Mouse (Mus musculus) embryonic facial prominence, embryonic 14.5 days (tissue): ENCODE measurements around the gene Spin1. TPM values are rescaled to one million over a fixed set of nuclear protein-coding genes. Genes with fewer than 3 reads are reported as not detected.

Source experiments
- ATAC-seq: fragments of 200-750 bp; cut with Nextera tagmentation; 2 replicates; pipeline ENCODE4 v1.8.0; 2017; ENCODE audit warnings: low read depth, moderate number of reproducible peaks, moderate TSS enrichment
- DNase-seq: peaks from one replicate; pipeline ENCODE4 v3.0.0-alpha.2; 2015; ENCODE audit warnings: low spot score
- H3K27ac ChIP-seq: fragments of 300-500 bp; sonication (generic); replicated peaks from 2 replicates; pipeline ENCODE4 v1.5.1; 2014; ENCODE audit warnings: low read depth, mild to moderate bottlenecking, low read length, moderate library complexity
- H3K27me3 ChIP-seq: fragments of 300-500 bp; sonication (generic); replicated peaks from 2 replicates; pipeline ENCODE4 v1.6.1; 2014; ENCODE audit warnings: low read length; ENCODE audit not compliant: control insufficient read depth, insufficient read depth
- H3K36me3 ChIP-seq: fragments of 300-500 bp; sonication (generic); 2 replicates; pipeline ENCODE4 v1.6.1; 2014; ENCODE audit warnings: low read length, mixed read lengths; ENCODE audit not compliant: control insufficient read depth, insufficient read depth
- H3K4me1 ChIP-seq: fragments of 300-500 bp; sonication (generic); 2 replicates; pipeline ENCODE4 v1.6.1; 2014; ENCODE audit warnings: antibody characterized with exemption, low read length; ENCODE audit not compliant: control insufficient read depth, insufficient read depth
- H3K4me2 ChIP-seq: fragments of 300-500 bp; sonication (generic); 2 replicates; pipeline ENCODE4 v1.6.1; 2014; ENCODE audit warnings: low read depth, mild to moderate bottlenecking, low read length, moderate library complexity, mixed read lengths
- H3K4me3 ChIP-seq: fragments of 300-500 bp; sonication (generic); 2 replicates; pipeline ENCODE4 v1.5.1; 2014; ENCODE audit warnings: low read depth, mild to moderate bottlenecking, low read length
- H3K9ac ChIP-seq: fragments of 300-500 bp; sonication (generic); 2 replicates; pipeline ENCODE4 v1.6.1; 2014; ENCODE audit warnings: low read depth, mild to moderate bottlenecking, low read length, moderate library complexity, mixed read lengths
- H3K9me3 ChIP-seq: fragments of 300-500 bp; sonication (generic); 2 replicates; pipeline ENCODE4 v1.6.1; 2016; ENCODE audit warnings: low read length; ENCODE audit not compliant: control insufficient read depth
- WGBS: fragments of 180-500 bp; shearing (Covaris S2); extraction: QIAGEN DNeasy Blood & Tissue Kit; methylation state at CpG from one replicate; pipeline ENCODE4 v1.1.7; 2014; 5-methylcytosine and 5-hydroxymethylcytosine counted together
- polyA plus RNA-seq: library from polyadenylated mRNA; unstranded; fragments of >200 nt; fragmentation: Nextera tagmentation; extraction: Ambion mirVana; gene quantifications from 2 replicates; pipeline ENCODE4 v1.2.1, GENCODE M21; 2014

The Spin1 gene
- polyA plus RNA-seq = 95.6 and 99.9 TPM in 2 replicates

DNA sequence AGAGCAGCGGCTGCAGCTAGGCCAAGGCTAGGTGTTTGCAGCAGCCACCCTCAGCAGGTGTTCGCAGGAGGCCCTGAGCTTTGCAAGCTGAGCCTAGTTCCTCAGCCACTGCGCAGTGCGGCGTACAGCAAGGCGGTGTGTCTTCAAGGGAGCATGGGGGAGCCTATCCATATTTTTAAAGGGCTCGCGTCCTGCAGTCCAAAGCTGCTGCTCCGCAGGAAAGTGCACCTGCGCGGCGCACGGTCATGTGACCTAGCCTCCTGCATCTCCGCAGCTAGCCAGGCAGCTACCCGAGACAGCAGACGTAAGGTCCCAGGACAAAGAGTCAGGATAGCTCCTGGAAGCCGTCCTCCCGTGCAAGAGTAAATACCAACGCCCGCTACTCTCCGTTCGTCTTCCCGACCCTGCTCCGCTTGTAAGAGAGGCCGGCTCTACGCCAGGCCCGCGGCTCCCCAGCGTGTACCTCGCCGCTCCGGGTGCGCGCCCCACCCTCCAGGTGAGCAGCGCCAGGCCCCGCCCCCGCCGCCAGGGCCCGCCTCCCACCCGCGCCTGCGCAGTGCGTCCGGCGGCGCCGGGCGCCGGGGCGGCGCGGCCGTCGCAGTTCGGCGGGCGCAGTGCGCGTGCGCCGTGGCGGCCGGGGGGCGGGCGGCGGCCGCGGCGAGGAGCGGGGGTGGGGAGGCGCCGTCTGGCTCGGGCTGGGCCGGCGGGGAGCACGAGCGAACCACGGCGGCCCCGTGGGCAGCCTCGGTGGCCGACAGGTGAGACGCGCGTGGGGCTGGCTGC, at the start of gene Spin1:
Gene Spin1, plus strand, starts transcription at position 648 of the 783 bp plus-strand sequence.
- H3K27ac ChIP-seq = peak within 1 kb of the TSS; percentile 97
- H3K9ac ChIP-seq = peak within 1 kb of the TSS; percentile 99
- no peaks in the 10 kb centered on the region; the same call in 1 of the 2 replicates for H3K36me3 ChIP-seq
- peaks cover 12% of the 10 kb centered on the region; the same call in 1 of the 2 replicates for H3K9me3 ChIP-seq
- peak; percentile 84 for ATAC-seq
- WGBS = 0% methylated on average over 26 of the region's 85 CpGs
- peak within 1 kb of the TSS; percentile 87 for H3K4me3 ChIP-seq
- H3K4me2 ChIP-seq = peak within 1 kb of the TSS; percentile 96
- peak; percentile 79 for DNase-seq
- H3K27me3 ChIP-seq = no peaks in the 10 kb centered on the region
- peaks cover 14% of the 10 kb centered on the region; the same call in 1 of the 2 replicates for H3K4me1 ChIP-seq

DNA sequence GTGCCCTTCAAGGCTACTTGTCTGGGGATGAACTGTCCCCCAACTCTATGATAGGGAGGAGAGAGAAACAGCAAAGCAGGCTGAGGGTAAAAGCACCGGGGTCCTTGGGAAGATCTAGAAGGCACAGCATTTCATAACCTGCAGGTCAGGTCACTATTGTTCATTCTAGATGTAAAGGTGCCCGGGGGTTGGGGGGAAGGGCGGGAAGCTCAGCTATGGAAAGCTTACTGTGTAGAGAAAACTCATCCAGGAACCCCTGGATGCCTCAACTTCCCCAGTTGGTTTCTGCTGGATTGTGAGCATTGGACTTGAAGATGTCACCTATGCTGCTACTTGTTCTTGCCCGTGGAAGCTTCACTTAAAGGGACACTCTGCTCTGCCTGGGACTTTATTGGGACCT, 49.7 kb upstream of the Spin1 start:
- Histone ChIP-seq H3K9me3 (no peaks in the 10 kb centered on the region), H3K4me1 (no peaks in the 10 kb centered on the region), H3K27me3 (no peaks in the 10 kb centered on the region), H3K4me3 (no peak overlapping the region), H3K9ac (no peak overlapping the region), H3K36me3 (no peaks in the 10 kb centered on the region), H3K4me2 (no peak overlapping the region), H3K27ac (no peak overlapping the region)
- ATAC-seq (no peak), DNase-seq (no peak)
- WGBS = 72% methylated on average over 4 of the region's 4 CpGs

- H3K9ac ChIP-seq = no peak overlapping the region
- H3K4me3 ChIP-seq = no peak overlapping the region
- H3K36me3 ChIP-seq = no peaks in the 10 kb centered on the region
- ATAC-seq (no peak), DNase-seq (no peak)
- 54% methylated on average over 3 of the region's 3 CpGs for WGBS
- no peaks in the 10 kb centered on the region for H3K27me3 ChIP-seq
- H3K4me1 ChIP-seq = no peaks in the 10 kb centered on the region
- H3K4me2 ChIP-seq = no peak overlapping the region
- H3K9me3 ChIP-seq = no peaks in the 10 kb centered on the region
- H3K27ac ChIP-seq = no peak overlapping the region
Measured at GRCm38 (mm10) chr13:51052408-51052807, 48.3 kb upstream of the Spin1 start.

DNA sequence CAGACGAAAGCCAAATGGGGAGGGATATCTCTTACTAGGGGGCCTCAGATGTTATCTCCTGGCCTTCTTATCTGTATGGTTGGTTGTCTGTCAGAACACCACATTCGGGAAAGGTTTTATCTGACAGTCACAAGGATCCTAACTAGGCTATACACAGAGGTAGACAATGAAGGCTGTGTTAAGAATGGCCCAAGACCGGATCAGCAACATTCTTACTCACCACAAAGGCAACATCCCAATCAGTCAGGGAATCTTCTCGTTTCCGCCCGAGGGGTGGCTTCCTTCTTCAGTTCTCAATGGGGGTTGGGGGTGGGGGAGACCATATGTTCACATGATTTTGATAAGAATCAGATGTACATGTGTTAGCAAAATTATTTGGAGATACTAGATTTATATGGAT, 37.7 kb upstream of the Spin1 start:
- Histone ChIP-seq H3K4me2 (no peak overlapping the region), H3K9me3 (no peaks in the 10 kb centered on the region), H3K36me3 (no peaks in the 10 kb centered on the region), H3K4me1 (0 out of 2 replicates have a peak, but pooled peaks cover 5% of the 10 kb centered on the region), H3K27ac (no peak overlapping the region), H3K4me3 (no peak overlapping the region), H3K27me3 (no peaks in the 10 kb centered on the region), H3K9ac (no peak overlapping the region)
- 50% methylated on average over 6 of the region's 6 CpGs for WGBS
- ATAC-seq = 0 out of 2 replicates have a peak, but pooled peaks have one; percentile 55
- peak; percentile 65 for DNase-seq

DNA sequence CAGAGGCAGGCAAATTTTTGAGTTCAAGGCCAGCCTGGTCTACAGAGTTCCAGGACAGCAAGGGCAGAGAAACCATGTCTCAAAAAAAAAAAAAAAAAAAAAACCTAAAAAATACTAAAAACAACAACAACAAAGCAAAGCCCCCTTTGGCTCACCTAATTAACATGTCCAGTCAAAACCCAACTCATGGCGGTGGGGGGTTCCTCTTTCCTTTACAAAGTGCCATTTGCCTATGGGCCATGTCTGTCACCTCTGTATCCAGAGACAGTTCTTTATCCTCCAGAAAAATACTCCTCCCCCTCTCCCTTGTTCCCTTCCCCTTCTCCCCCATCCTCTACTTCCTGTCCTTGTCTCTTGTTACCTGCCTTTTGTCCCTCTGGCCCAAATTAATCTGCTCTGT, 37.0 kb upstream of the Spin1 start:
- no peaks in the 10 kb centered on the region for H3K27me3 ChIP-seq
- H3K4me2 ChIP-seq = no peak overlapping the region
- H3K9me3 ChIP-seq = no peaks in the 10 kb centered on the region
- no peak overlapping the region for H3K27ac ChIP-seq
- 84% methylated on average over 1 of the region's 1 CpGs for WGBS
- no peak for DNase-seq
- H3K36me3 ChIP-seq = no peaks in the 10 kb centered on the region
- H3K4me3 ChIP-seq = no peak overlapping the region
- no peak overlapping the region for H3K9ac ChIP-seq
- no peak for ATAC-seq
- H3K4me1 ChIP-seq = 0 out of 2 replicates have a peak, but pooled peaks cover 5% of the 10 kb centered on the region

DNA sequence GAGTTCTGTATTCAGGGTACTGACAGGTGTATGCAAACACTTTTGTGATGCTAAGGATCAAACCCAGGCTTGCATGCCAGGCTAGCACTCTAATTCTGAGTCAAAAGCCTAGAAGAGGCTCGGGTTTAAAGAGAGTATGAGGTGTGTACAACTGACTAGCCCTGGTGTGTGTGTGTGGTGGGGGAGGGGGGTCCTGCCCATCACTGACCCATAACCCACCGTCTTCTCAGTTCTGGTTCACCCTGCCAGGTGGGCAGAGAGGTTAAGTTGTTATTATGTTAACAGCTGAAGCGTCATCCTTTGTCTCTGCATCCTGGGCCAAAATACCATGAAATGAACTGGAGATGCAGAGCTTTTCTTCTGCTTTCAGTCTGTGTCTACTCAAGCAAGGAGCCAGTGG, 36.3 kb upstream of the Spin1 start:
- 79% methylated on average over 3 of the region's 3 CpGs for WGBS
- 0 out of 2 replicates have a peak, but pooled peaks cover 5% of the 10 kb centered on the region for H3K4me1 ChIP-seq
- H3K4me2 ChIP-seq = no peak overlapping the region
- no peak overlapping the region for H3K9ac ChIP-seq
- no peak overlapping the region for H3K27ac ChIP-seq
- ATAC-seq (no peak), DNase-seq (no peak)
- H3K9me3 ChIP-seq = no peaks in the 10 kb centered on the region
- no peaks in the 10 kb centered on the region for H3K27me3 ChIP-seq
- no peak overlapping the region for H3K4me3 ChIP-seq
- no peaks in the 10 kb centered on the region for H3K36me3 ChIP-seq

GRCm38 (mm10) chr13:51071063-51071680, 29.5 kb upstream of the Spin1 start:
- Histone ChIP-seq H3K4me2 (no peak overlapping the region), H3K4me3 (no peak overlapping the region), H3K9ac (no peak overlapping the region), H3K27ac (no peak overlapping the region), H3K9me3 (no peaks in the 10 kb centered on the region), H3K4me1 (0 out of 2 replicates have a peak, but pooled peaks cover 4% of the 10 kb centered on the region), H3K27me3 (no peaks in the 10 kb centered on the region), H3K36me3 (no peaks in the 10 kb centered on the region)
- WGBS = 60% methylated on average over 11 of the region's 11 CpGs
- DNase-seq (no peak), ATAC-seq (no peak)

GRCm38 (mm10) chr13:51071763-51072276, 28.9 kb upstream of the Spin1 start:
- H3K4me3 ChIP-seq = no peak overlapping the region
- 0 out of 2 replicates have a peak, but pooled peaks cover 4% of the 10 kb centered on the region for H3K4me1 ChIP-seq
- 63% methylated on average over 8 of the region's 8 CpGs for WGBS
- H3K27me3 ChIP-seq = no peaks in the 10 kb centered on the region
- DNase-seq = no peak
- ATAC-seq = no peak
- H3K4me2 ChIP-seq = no peak overlapping the region
- no peaks in the 10 kb centered on the region for H3K36me3 ChIP-seq
- no peak overlapping the region for H3K9ac ChIP-seq
- H3K27ac ChIP-seq = no peak overlapping the region
- H3K9me3 ChIP-seq = no peaks in the 10 kb centered on the region; the same call in 1 of the 2 replicates
